Mouse (Mus musculus): Measurements from ENCODE around the gene Pxmp2. TPM values are rescaled to one million over a fixed set of nuclear protein-coding genes. Genes with fewer than 3 reads are reported as not detected.

Gene Pxmp2
- polyA plus RNA-seq, 1 experiment from 2014 or later = 10.9 TPM

GRCm38 (mm10) chr5:110225056-110225455, 60.9 kb downstream of the Pxmp2 start:
- DNase-seq (ENCODE audit: low spot score) (no peak), ATAC-seq (ENCODE audit: insufficient number of reproducible peaks, low FRiP score, low TSS enrichment, low read depth) (no peak)
- 89% methylated on average over 3 of the region's 3 CpGs for WGBS
- H3K27ac ChIP-seq (replicated peaks; ENCODE audit: low read depth, low read length) = no peak overlapping the region
- H3K36me3 ChIP-seq (ENCODE audit: control insufficient read depth, insufficient read depth, low read length) = peaks cover 7% of the 10 kb centered on the region; the same call in 1 of the 2 replicates
- no peak overlapping the region for H3K9ac ChIP-seq (ENCODE audit: low read length)
- peaks cover 2% of the 10 kb centered on the region for H3K4me1 ChIP-seq (ENCODE audit: control insufficient read depth, insufficient read depth, low read length)
- H3K27me3 ChIP-seq (ENCODE audit: control insufficient read depth, insufficient read depth, low read length) = no peaks in the 10 kb centered on the region
- no peak overlapping the region for H3K4me2 ChIP-seq (ENCODE audit: low read depth, severe bottlenecking)
- no peak overlapping the region for H3K4me3 ChIP-seq (ENCODE audit: low read depth, low read length)
- no peaks in the 10 kb centered on the region for H3K9me3 ChIP-seq (ENCODE audit: control insufficient read depth, low read length)

Other genes starting within 250 kb of the Pxmp2 start
- 3.7 and 8.3 TPM in 2 replicates for gene Gm17655, start 213.7 kb downstream of the Pxmp2 start, polyA plus RNA-seq (2014; fragmentation: Nextera tagmentation; extraction: Ambion mirVana)
- gene Gm35315, start 191.8 kb downstream of the Pxmp2 start, polyA plus RNA-seq (2014; fragmentation: Nextera tagmentation; extraction: Ambion mirVana) = 0.64 and 1.6 TPM in 2 replicates
- gene Plcxd1, start 186.2 kb downstream of the Pxmp2 start, polyA plus RNA-seq (2014; fragmentation: Nextera tagmentation; extraction: Ambion mirVana) = 0.57 and 0.75 TPM in 2 replicates
- gene Gtpbp6, start 178.0 kb downstream of the Pxmp2 start, polyA plus RNA-seq (2014; fragmentation: Nextera tagmentation; extraction: Ambion mirVana) = 27.4 and 29.7 TPM in 2 replicates
- 4.1 and 4.2 TPM in 2 replicates for gene Zfp605, start 176.1 kb downstream of the Pxmp2 start, polyA plus RNA-seq (2014; fragmentation: Nextera tagmentation; extraction: Ambion mirVana)
- 28.0 and 33.4 TPM in 2 replicates for gene Chfr, start 150.3 kb downstream of the Pxmp2 start, polyA plus RNA-seq (2014; fragmentation: Nextera tagmentation; extraction: Ambion mirVana)
- gene Golga3, start 109.5 kb downstream of the Pxmp2 start, polyA plus RNA-seq (2014; fragmentation: Nextera tagmentation; extraction: Ambion mirVana) = 25.2 and 26.3 TPM in 2 replicates
- 44.4 and 47.5 TPM in 2 replicates for gene Ankle2, start 55.2 kb downstream of the Pxmp2 start, polyA plus RNA-seq (2014; fragmentation: Nextera tagmentation; extraction: Ambion mirVana)
- gene Pgam5, start 16.3 kb downstream of the Pxmp2 start, polyA plus RNA-seq (2014; fragmentation: Nextera tagmentation; extraction: Ambion mirVana) = 97.2 and 99.0 TPM in 2 replicates
- gene Pole, start 120 bp upstream of the Pxmp2 start, polyA plus RNA-seq (2014; fragmentation: Nextera tagmentation; extraction: Ambion mirVana) = 46.7 and 50.4 TPM in 2 replicates
- 0.56 and 0.72 TPM in 2 replicates for gene P2rx2, start 57.0 kb upstream of the Pxmp2 start, polyA plus RNA-seq (2014; fragmentation: Nextera tagmentation; extraction: Ambion mirVana)
- not detected in 2 replicates for gene Lrcol1, start 58.5 kb upstream of the Pxmp2 start, polyA plus RNA-seq (2014; fragmentation: Nextera tagmentation; extraction: Ambion mirVana)
- gene Fbrsl1, start 162.3 kb upstream of the Pxmp2 start, polyA plus RNA-seq (2014; fragmentation: Nextera tagmentation; extraction: Ambion mirVana) = 23.3 and 23.9 TPM in 2 replicates